Mouse (Mus musculus) lung, postnatal 0 days (tissue): Measurements from ENCODE around the gene Slc1a3. TPM values are rescaled to one million over a fixed set of nuclear protein-coding genes. Genes with fewer than 3 reads are reported as not detected.
A peak's percentile ranks its signal among the peaks of the same experiment; 100 is the strongest.

Experiments
- ATAC-seq: fragments of 200-750 bp; cut with Nextera tagmentation; 2 replicates; pipeline ENCODE4 v1.8.0; 2017; ENCODE audit warnings: moderate library complexity
- DNase-seq: peaks from one replicate; pipeline ENCODE4 v3.0.0-alpha.2; 2016; ENCODE audit warnings: low spot score
- H3K27ac ChIP-seq: fragments of 300-500 bp; sonication (generic); 2 replicates; pipeline ENCODE4 v1.5.1; 2014; ENCODE audit warnings: antibody characterized with exemption, mild to moderate bottlenecking, low read length, mixed read lengths
- H3K27me3 ChIP-seq: fragments of 300-500 bp; sonication (generic); replicated peaks from 2 replicates; pipeline ENCODE4 v1.6.1; 2014; ENCODE audit warnings: low read length, mixed read lengths; ENCODE audit not compliant: insufficient read depth
- H3K36me3 ChIP-seq: fragments of 300-500 bp; sonication (generic); 2 replicates; pipeline ENCODE4 v1.6.1; 2014; ENCODE audit warnings: low read length, mixed read lengths; ENCODE audit not compliant: insufficient read depth
- H3K4me1 ChIP-seq: fragments of 300-500 bp; sonication (generic); 2 replicates; pipeline ENCODE4 v1.6.1; 2014; ENCODE audit warnings: antibody characterized with exemption, low read depth, low read length, mixed read lengths; ENCODE audit not compliant: insufficient read depth
- H3K4me2 ChIP-seq: fragments of 300-500 bp; sonication (generic); replicated peaks from 2 replicates; pipeline ENCODE4 v1.6.1; 2014; ENCODE audit warnings: low read depth, mild to moderate bottlenecking, low read length, moderate library complexity, mixed read lengths
- H3K4me3 ChIP-seq: fragments of 300-500 bp; sonication (generic); 2 replicates; pipeline ENCODE4 v1.5.1; 2014; ENCODE audit warnings: low read depth, low read length
- H3K9ac ChIP-seq: fragments of 300-500 bp; sonication (generic); replicated peaks from 2 replicates; pipeline ENCODE4 v1.6.1; 2014; ENCODE audit warnings: low read depth, mild to moderate bottlenecking
- H3K9me3 ChIP-seq: fragments of 300-500 bp; sonication (generic); 2 replicates; pipeline ENCODE4 v1.6.1; 2016; ENCODE audit warnings: low read length, mixed read lengths
- CTCF ChIP-seq: IDR thresholded peaks from 2 replicates; pipeline ENCODE4 v1.5.1; 2016; ENCODE audit warnings: antibody characterized with exemption, mild to moderate bottlenecking
- EP300 ChIP-seq: IDR thresholded peaks from 2 replicates; pipeline ENCODE4 v1.6.1; 2016; ENCODE audit warnings: antibody characterized with exemption, mild to moderate bottlenecking, control low read depth
- WGBS: fragments of 180-500 bp; shearing (Covaris S2); extraction: QIAGEN DNeasy Blood & Tissue Kit; methylation state at CpG from one replicate; pipeline ENCODE4 v1.1.7; 2014; 5-methylcytosine and 5-hydroxymethylcytosine counted together
- polyA plus RNA-seq: library from polyadenylated mRNA; unstranded; fragments of >200 nt; fragmentation: Nextera tagmentation; extraction: Ambion mirVana; gene quantifications from 2 replicates; pipeline ENCODE4 v1.2.1, GENCODE M21; 2015

The Slc1a3 gene
- polyA plus RNA-seq, 1 experiment from 2014 or later, result 17.2 TPM

DNA sequence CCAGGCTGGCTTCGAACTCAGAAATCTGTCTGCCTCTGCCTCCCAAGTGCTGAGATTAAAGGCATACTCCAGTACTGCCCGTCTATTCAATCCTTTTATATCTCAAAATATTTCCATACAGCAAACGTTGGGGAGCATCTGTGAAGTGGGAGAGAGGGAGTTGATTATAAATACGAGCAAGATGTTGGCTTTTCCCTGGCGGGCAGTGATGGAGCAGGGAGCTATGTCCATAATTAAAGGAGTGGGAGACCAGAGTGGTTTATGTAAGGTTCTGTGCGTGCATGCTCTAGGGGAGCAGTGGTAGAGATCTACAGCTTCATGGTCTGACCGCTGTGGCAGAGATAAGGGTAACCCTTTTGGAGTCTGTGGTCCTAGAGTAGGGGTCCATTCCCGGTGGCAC, 30.2 kb upstream of the Slc1a3 start:
- no peak for ATAC-seq
- Histone ChIP-seq H3K4me2 (no peak overlapping the region), H3K9ac (no peak overlapping the region), H3K27me3 (no peaks in the 10 kb centered on the region), H3K4me1 (no peaks in the 10 kb centered on the region), H3K27ac (no peak overlapping the region), H3K9me3 (no peaks in the 10 kb centered on the region), H3K4me3 (no peak overlapping the region), H3K36me3 (no peaks in the 10 kb centered on the region)
- 90% methylated on average over 8 of the region's 8 CpGs for WGBS
- no peak for DNase-seq
- TF ChIP-seq CTCF, result no peak
- TF ChIP-seq EP300, result no peak

DNA sequence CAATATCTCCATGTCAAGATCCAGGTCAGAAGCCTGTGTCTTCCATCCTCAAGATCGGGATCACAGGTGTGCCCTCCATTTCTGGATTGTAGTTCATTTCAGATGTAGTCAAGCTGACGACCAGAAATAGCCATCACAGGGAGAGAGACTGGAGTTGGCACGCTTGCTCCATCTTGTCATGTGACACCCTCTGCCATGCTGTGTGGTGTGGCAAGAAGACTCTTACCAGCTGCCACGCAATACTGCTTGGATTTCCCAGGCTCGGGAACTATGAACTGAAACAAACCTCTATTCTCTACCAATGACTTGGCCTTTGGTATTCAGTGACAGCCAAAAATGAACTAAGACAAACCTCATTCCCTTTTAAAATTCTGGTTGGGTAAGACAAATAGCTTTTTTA, 27.6 kb upstream of the Slc1a3 start:
- TF ChIP-seq CTCF (no peak), EP300 (no peak)
- no peaks in the 10 kb centered on the region for H3K36me3 ChIP-seq
- H3K9me3 ChIP-seq, result no peaks in the 10 kb centered on the region
- ATAC-seq (no peak), DNase-seq (no peak)
- H3K27ac ChIP-seq, result no peak overlapping the region
- WGBS, result 71% methylated on average over 5 of the region's 5 CpGs
- no peaks in the 10 kb centered on the region for H3K27me3 ChIP-seq
- no peak overlapping the region for H3K4me2 ChIP-seq
- no peaks in the 10 kb centered on the region for H3K4me1 ChIP-seq
- no peak overlapping the region for H3K9ac ChIP-seq
- no peak overlapping the region for H3K4me3 ChIP-seq

DNA sequence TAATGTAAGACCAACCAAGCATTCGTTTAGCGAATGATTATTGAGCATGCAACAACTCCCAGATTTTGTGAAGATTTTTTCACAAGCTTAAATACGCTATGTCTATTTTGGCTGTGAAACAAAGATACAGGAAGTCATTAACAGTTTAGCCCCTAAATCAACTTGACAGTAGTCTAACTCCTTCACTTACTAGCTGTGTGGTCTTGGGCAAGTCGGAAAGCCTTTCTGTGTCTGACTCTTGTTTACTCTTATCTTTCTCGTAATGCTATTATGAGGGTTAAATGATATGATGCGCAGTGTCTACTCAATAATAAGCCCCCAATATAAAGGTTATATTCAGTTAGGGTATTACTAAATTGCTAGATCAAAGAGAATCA, 23.8 kb upstream of the Slc1a3 start:
- ATAC-seq, result no peak
- TF ChIP-seq EP300 (no peak), CTCF (no peak)
- no peak for DNase-seq
- no peak overlapping the region for H3K4me3 ChIP-seq
- H3K4me2 ChIP-seq, result no peak overlapping the region
- no peak overlapping the region for H3K9ac ChIP-seq
- 52% methylated on average over 6 of the region's 6 CpGs for WGBS
- H3K36me3 ChIP-seq, result no peaks in the 10 kb centered on the region
- H3K4me1 ChIP-seq, result no peaks in the 10 kb centered on the region
- no peak overlapping the region for H3K27ac ChIP-seq
- H3K27me3 ChIP-seq, result no peaks in the 10 kb centered on the region
- no peaks in the 10 kb centered on the region for H3K9me3 ChIP-seq

DNA sequence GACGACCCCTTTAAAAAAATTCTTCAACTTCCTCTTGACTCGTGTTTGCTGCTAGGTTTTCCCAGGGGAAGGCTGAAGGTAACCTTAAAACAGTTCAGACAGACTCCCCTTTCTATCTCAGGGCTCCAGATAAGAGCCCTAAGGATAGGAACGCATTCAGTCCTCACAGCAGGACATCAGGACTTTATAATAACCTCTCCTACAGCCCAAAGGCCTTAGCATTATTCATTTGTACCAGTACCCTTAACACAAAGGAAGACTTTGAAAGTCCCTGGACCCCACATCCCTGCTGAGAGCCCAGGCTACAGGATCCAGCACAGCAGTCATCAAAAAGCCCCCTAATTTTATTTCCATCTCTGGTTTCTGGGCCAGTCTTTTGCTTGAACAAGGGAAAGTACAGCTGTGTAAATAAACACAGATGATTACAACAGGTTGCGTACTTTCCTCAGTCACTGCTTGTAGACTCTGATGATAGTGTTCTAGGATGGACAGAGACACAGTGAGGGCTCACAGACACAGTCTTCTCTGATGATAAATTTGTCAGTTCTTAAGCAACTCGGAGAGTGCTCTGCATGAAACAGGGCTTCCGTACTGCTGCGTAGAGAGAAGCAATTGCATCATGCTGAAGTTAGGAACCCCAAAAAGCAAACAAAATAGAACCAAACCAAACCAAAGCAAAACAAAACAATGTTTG, 23.3 kb upstream of the Slc1a3 start:
- TF ChIP-seq CTCF, result no peak
- TF ChIP-seq EP300, result no peak
- ATAC-seq, result peak; percentile 62
- Histone ChIP-seq H3K4me3 (no peak overlapping the region), H3K9me3 (no peaks in the 10 kb centered on the region), H3K4me1 (no peaks in the 10 kb centered on the region), H3K27ac (no peak overlapping the region), H3K4me2 (no peak overlapping the region), H3K36me3 (no peaks in the 10 kb centered on the region), H3K9ac (no peak overlapping the region), H3K27me3 (no peaks in the 10 kb centered on the region)
- 24% methylated on average over 7 of the region's 7 CpGs for WGBS
- peak; percentile 57 for DNase-seq

DNA sequence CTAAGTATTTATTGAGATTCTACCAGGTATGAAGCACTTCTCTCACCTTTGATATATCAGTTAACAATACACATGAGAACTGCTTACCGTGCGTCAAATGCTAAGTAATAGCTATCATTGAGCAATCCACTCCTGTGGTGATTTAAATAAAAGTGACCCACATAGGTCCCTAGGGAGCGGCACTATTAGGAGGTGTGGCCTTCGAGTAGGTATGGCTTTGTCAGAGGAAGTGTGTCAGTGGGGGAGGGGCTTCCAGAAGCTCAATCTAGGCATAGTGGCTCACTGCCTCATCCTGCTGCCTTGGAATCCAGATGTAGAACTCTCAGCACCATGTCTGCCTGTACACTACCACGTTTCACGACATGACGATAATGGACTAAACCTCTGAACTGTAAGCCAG, 18.3 kb upstream of the Slc1a3 start:
- Histone ChIP-seq H3K4me1 (no peaks in the 10 kb centered on the region), H3K4me2 (no peak overlapping the region), H3K9ac (no peak overlapping the region), H3K27me3 (no peaks in the 10 kb centered on the region), H3K9me3 (no peaks in the 10 kb centered on the region), H3K36me3 (no peaks in the 10 kb centered on the region), H3K4me3 (no peak overlapping the region), H3K27ac (no peak overlapping the region)
- 90% methylated on average over 7 of the region's 7 CpGs for WGBS
- TF ChIP-seq CTCF (no peak), EP300 (no peak)
- no peak for DNase-seq
- no peak for ATAC-seq

DNA sequence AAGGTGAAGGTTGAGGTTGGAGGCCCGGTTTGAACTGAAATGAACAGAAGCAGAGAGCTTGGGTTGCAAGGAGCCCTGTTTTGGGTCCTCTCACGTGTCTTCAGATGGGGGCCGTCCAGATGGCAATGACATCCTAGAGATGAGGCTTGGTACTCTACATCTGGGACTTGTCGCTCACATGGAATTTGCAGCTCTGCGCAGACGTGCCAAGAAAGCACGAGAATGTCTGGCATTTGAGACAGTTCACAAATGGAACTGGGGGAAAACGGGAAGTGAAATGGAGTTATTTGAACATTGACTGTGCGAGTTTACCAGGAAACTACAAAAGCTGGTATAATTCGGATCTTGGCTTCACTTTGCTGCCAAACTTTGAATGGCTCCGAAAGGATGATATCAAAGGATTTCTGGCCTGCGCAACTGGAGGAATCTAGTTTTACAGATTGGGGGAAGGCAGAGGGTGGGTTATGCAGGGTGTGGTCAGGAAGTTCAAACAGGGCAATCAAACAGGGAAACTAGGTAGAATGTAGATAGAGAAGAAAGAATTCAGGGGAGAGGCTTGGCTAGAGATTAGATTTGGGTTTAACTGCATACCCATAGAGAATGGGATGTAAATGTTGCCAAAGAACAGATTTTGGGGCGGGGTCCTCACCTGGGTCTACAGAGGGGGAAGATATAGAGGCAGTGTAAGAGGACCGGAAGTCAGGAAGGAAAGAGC, 12.0 kb upstream of the Slc1a3 start:
- no peaks in the 10 kb centered on the region for H3K36me3 ChIP-seq
- DNase-seq (peak; percentile 64), ATAC-seq (peak; percentile 73)
- no peak for TF ChIP-seq CTCF
- no peak for TF ChIP-seq EP300
- H3K27ac ChIP-seq, result no peak overlapping the region
- H3K4me3 ChIP-seq, result no peak overlapping the region
- no peak overlapping the region for H3K4me2 ChIP-seq
- no peak overlapping the region for H3K9ac ChIP-seq
- no peaks in the 10 kb centered on the region for H3K27me3 ChIP-seq
- H3K9me3 ChIP-seq, result no peaks in the 10 kb centered on the region
- H3K4me1 ChIP-seq, result no peaks in the 10 kb centered on the region
- 43% methylated on average over 14 of the region's 14 CpGs for WGBS
